Mouse (Mus musculus): ENCODE data around the gene Rab4a. TPM values are rescaled to one million over a fixed set of nuclear protein-coding genes. Genes with fewer than 3 reads are reported as not detected.

Gene Rab4a
- polyA plus RNA-seq, 1 experiment from 2014 or later, result 55.9 TPM

DNA sequence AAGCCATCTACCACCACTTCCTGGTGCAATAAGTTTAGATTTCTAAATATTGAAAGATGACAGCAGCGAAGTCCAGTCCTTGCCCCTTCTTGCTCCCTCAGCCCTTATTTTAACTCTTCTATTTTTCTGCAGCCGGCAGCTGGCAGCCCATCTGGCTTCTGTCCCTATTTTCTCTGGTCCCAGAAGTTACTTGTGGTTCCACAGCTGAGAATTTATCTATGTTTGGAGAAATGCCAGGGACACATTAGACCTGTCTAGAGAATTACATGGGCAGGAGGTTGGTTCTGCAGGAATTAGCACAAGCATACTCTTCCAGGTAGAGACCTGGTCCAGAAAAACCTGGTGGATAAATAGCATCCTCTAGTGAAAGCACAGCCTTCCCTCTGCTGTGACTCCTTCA lies 72.1 kb downstream of the Rab4a start:
- WGBS, result 62% methylated on average over 2 of the region's 2 CpGs
- Histone ChIP-seq H3K27ac (no peak overlapping the region), H3K27me3 (no peaks in the 10 kb centered on the region), H3K4me3 (no peak overlapping the region), H3K4me1 (no peaks in the 10 kb centered on the region), H3K9ac (no peak overlapping the region), H3K4me2 (replicated peaks) (no peak overlapping the region), H3K9me3 (no peaks in the 10 kb centered on the region), H3K36me3 (no peaks in the 10 kb centered on the region)
- ATAC-seq (ENCODE audit: insufficient number of reproducible peaks, insufficient read depth, low FRiP score, low TSS enrichment), result no peak

GRCm38 (mm10) chr8:123880271-123880670 lies 74.5 kb downstream of the Rab4a start:
- Histone ChIP-seq H3K9me3 (no peaks in the 10 kb centered on the region), H3K4me2 (replicated peaks) (no peak overlapping the region), H3K9ac (no peak overlapping the region), H3K36me3 (no peaks in the 10 kb centered on the region), H3K27me3 (peaks cover 7% of the 10 kb centered on the region; the same call in 1 of the 2 replicates), H3K4me1 (peaks cover 13% of the 10 kb centered on the region), H3K4me3 (no peak overlapping the region), H3K27ac (no peak overlapping the region)
- WGBS, result 67% methylated on average over 10 of the region's 10 CpGs
- ATAC-seq (ENCODE audit: insufficient number of reproducible peaks, insufficient read depth, low FRiP score, low TSS enrichment), result no peak

DNA sequence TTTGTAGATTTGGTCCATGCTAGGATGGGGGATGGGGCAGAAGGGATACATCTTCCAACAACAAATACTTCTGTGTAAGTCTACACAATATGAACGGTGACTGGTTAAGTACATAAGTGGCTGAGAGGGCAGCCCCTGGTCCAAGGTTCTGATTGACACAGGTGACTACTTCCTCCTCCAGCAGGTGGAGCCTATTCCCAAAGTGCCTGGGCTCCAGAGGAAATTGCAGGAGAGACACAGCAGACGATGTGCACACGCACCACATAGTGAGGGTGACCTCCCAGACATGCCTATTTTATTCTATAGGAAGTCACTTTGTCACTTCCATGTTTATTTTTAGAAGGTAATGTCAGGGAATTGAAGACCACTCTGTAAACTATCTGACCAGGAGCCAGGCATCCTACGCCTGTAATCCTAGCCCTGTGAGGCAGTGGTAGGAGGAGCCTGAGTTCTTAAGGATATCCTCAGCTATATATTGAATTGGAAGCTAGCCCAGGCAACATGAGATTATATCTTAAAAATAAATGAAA lies 75.1 kb downstream of the Rab4a start:
- no peak overlapping the region for H3K4me3 ChIP-seq
- ATAC-seq (ENCODE audit: insufficient number of reproducible peaks, insufficient read depth, low FRiP score, low TSS enrichment), result no peak
- H3K36me3 ChIP-seq, result no peaks in the 10 kb centered on the region
- H3K27me3 ChIP-seq, result peaks cover 7% of the 10 kb centered on the region; the same call in 1 of the 2 replicates
- no peak overlapping the region for H3K9ac ChIP-seq
- no peaks in the 10 kb centered on the region for H3K9me3 ChIP-seq
- WGBS, result 45% methylated on average over 4 of the region's 4 CpGs
- H3K4me2 ChIP-seq (replicated peaks), result no peak overlapping the region
- H3K27ac ChIP-seq, result no peak overlapping the region
- peaks cover 13% of the 10 kb centered on the region for H3K4me1 ChIP-seq

GRCm38 (mm10) chr8:123882412-123882811 lies 76.6 kb downstream of the Rab4a start:
- Histone ChIP-seq H3K4me1 (peaks cover 13% of the 10 kb centered on the region), H3K27ac (no peak overlapping the region), H3K4me2 (replicated peaks) (no peak overlapping the region), H3K36me3 (no peaks in the 10 kb centered on the region), H3K9me3 (no peaks in the 10 kb centered on the region), H3K27me3 (peaks cover 7% of the 10 kb centered on the region; the same call in 1 of the 2 replicates), H3K4me3 (no peak overlapping the region), H3K9ac (no peak overlapping the region)
- WGBS, result 71% methylated on average over 2 of the region's 2 CpGs
- no peak for ATAC-seq (ENCODE audit: insufficient number of reproducible peaks, insufficient read depth, low FRiP score, low TSS enrichment)

- no peak overlapping the region for H3K9ac ChIP-seq
- H3K9me3 ChIP-seq, result no peaks in the 10 kb centered on the region
- H3K27ac ChIP-seq, result no peak overlapping the region
- no peak for ATAC-seq (ENCODE audit: insufficient number of reproducible peaks, insufficient read depth, low FRiP score, low TSS enrichment)
- peaks cover 7% of the 10 kb centered on the region; the same call in 1 of the 2 replicates for H3K27me3 ChIP-seq
- peaks cover 13% of the 10 kb centered on the region for H3K4me1 ChIP-seq
- no peaks in the 10 kb centered on the region for H3K36me3 ChIP-seq
- no peak overlapping the region for H3K4me2 ChIP-seq (replicated peaks)
- WGBS, result 69% methylated on average over 4 of the region's 4 CpGs
- H3K4me3 ChIP-seq, result no peak overlapping the region
Observed at GRCm38 (mm10) chr8:123883094-123883493, 77.3 kb downstream of the Rab4a start.

Other genes with a start within 250 kb of the Rab4a start
- gene Rhou, start 152.1 kb upstream of the Rab4a start, polyA plus RNA-seq (2016; fragmentation: Nextera tagmentation; extraction: Ambion mirVana), result 9.1 and 10.0 TPM in 2 replicates
- 7.1 and 7.4 TPM in 2 replicates for gene Ccsap, start 54.2 kb downstream of the Rab4a start, polyA plus RNA-seq (2016; fragmentation: Nextera tagmentation; extraction: Ambion mirVana)
- 53.1 and 82.4 TPM in 2 replicates for gene Acta1, start 88.8 kb downstream of the Rab4a start, polyA plus RNA-seq (2016; fragmentation: Nextera tagmentation; extraction: Ambion mirVana)
- gene Nup133, start 143.3 kb downstream of the Rab4a start, polyA plus RNA-seq (2016; fragmentation: Nextera tagmentation; extraction: Ambion mirVana), result 45.3 and 52.0 TPM in 2 replicates
- 21.7 and 22.0 TPM in 2 replicates for gene Abcb10, start 177.1 kb downstream of the Rab4a start, polyA plus RNA-seq (2016; fragmentation: Nextera tagmentation; extraction: Ambion mirVana)
- gene Taf5l, start 215.4 kb downstream of the Rab4a start, polyA plus RNA-seq (2016; fragmentation: Nextera tagmentation; extraction: Ambion mirVana), result 46.3 and 47.5 TPM in 2 replicates
- 5.2 and 6.1 TPM in 2 replicates for gene Urb2, start 215.5 kb downstream of the Rab4a start, polyA plus RNA-seq (2016; fragmentation: Nextera tagmentation; extraction: Ambion mirVana)

Data from embryonic facial prominence, embryonic 12.5 days (tissue).